Mouse (Mus musculus) common myeloid progenitor, adult 5-6 weeks (primary cell): ENCODE measurements around the gene Rasgef1b. TPM values are rescaled to one million over a fixed set of nuclear protein-coding genes. Genes with fewer than 3 reads are reported as not detected.
A peak's percentile ranks its signal among the peaks of the same experiment; 100 is the strongest.

Source experiments
- ATAC-seq: replicated peaks from 2 replicates; pipeline ENCODE4 v1.8.0; 2016; ENCODE audit warnings: low read depth, mild to moderate bottlenecking, moderate TSS enrichment, inconsistent platforms; ENCODE audit not compliant: poor library complexity, severe bottlenecking
- total RNA-seq: library from RNA; stranded (forward); fragments of 200-1000, 187-1606 nt; gene quantifications from 2 replicates; pipeline ENCODE4 v1.2.3, GENCODE M21; 2017

Rasgef1b gene
- total RNA-seq, 1 experiment from 2014 or later, result 2.4 TPM

DNA sequence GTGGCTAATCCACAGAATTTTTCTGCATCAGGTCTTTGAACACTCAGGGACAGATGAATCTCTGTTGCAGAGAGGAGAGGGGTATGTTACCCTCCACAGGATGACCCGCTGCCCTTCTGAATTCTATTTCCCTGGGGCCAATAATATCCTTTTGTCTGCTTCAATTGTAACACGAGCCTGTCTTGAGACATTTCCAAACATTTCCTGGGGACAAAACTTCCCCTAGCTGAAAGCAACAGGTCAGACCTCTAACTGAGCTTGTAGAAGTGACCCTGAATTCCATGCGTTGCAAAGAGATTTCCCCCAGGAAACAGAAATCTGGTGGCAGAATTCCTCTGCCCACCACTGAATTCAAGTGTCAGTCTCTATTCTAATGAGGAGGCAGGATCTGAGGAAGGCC, 169.1 kb downstream of the Rasgef1b start:
- ATAC-seq, result no peak

DNA sequence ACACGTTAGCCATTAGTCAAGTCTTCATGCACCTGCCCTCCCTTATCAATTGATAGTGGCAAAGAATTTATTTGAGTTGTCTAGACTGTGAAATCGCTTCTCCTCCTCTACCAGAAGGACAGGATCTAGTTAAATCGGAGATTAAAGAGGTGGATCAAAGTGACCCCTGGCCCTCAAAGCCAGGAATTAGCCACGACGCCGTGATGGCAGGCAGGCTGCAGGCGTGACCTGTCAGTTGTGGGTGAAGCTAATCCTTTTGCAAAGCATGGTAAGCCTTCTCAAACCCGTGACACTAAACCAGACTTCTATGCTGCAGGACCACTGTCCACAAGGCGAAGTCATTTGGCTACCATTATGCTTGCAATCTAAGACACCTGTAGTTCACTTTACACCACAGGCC, 170.6 kb downstream of the Rasgef1b start:
- no peak for ATAC-seq

DNA sequence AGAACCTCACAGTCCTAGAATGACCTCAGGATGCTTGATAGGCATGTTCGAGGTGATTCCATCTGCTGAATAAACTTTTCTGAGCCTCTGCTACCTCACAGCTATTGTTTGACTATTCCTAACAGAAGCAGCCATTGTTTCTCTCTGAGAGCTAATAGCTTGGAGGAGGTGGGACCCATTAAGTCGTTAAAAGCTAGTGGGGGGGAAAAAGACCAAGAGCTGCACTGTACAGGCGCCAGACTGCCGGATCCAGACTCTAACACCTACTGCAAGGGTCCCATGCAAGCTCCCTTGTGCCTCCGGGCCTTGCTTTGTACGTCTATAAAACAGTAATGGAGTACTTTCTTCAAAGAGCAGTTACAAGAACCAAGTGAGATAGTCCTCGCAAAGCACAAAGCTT, 176.2 kb downstream of the Rasgef1b start:
- ATAC-seq, result no peak

DNA sequence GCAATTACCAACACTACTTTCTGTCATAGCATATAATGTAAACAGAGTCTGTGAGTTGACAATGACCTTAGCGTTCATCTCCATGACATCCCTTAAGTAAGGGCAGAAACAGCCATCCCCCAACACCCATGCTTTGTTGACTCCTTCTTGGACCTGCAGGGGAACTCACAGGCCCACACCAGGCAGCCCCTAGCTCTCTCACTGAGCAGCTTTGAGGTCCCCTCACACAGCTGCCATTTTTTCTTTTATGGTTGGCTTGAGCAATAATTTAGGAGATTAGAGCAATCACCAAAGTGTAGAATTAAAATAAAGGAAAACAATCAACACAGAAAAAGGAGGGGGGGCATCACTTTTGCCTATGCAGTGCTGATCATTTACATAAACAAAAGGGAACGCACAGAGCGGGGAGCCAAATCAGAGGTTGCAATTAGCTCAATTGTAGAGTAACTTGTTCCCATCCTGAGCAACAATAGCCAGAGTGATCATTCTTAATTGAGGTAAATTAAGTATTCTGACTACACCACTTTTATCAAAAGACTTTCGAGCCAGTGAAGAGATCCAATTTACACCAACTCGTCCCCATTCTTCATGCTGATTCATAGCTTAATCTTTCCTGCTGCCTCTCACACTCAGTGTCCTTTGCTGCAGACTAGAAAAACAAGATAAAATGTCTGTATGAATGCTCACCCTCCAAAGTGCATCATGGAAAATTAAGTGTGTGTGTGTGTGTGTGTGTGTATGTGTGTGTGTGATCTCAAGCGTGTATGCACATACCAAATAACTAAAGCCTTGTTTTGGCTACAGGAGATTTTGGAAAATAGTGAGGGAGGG, 184.0 kb downstream of the Rasgef1b start:
- ATAC-seq, result 0 out of 2 replicates have a peak, but pooled peaks have one; percentile 20

DNA sequence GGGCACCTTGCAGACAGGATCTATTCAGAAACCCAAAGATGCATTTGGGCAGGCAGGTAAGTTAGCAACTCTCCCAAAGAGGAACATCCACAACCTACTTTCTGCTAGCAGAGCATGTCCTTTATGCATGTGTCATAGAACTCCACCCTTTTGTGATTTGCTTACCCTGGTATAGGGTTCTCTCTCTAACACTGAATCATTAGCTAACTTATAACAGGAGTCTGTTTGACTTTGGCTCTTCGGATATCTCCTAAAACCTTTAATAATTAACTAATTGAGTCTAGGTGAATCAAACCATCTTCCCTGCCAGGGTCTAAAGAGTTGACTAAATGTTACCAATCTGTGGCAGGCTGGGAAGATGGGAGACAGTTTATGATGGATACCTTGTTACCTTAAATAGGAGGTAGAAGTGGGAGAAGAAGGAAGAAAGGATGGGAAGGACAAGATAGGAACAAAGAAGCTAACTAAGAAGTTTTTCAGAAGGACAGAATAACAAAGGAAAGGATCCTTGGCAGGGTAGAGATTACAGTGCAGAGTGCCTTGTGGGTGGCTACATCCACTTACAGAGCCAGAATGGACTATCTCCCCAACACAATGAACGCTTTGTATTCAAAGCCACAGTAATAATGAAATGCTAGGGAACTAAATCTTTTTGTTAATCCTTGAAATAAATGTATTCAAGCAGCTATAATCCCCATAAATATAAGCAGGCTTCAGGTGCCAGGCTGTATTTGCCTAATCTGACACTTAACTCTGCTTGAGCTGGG, 186.7 kb downstream of the Rasgef1b start:
- ATAC-seq, result 0 out of 2 replicates have a peak, but pooled peaks have one; percentile 16

DNA sequence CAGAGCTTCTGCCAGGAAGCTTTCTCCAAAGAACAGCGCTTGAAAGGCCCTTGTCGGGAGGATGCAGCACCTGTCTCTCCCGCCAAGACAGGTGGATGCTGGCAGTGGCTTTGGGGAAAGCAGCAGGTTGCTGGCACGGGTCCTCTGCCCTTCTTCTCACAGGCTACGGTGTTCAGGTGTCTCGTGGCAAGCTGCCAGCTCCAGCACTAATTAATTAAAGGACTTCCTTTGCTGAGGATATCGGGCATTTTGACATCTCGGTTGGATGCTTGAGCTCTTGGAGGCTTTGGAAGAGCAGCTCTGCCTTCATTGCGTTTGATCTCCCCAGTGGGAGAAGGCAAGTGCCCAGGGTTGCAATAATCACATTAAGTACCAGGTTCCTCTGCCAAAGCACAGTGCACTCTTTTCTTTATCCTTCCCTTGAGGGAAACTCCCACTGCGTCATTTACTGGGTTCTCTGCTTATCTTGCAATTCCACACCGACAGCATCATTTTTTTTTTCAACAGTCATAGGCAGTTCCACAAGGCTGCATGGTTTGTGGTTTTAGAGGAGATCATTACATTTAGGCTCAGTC, 187.5 kb downstream of the Rasgef1b start:
- peak; percentile 87 for ATAC-seq

DNA sequence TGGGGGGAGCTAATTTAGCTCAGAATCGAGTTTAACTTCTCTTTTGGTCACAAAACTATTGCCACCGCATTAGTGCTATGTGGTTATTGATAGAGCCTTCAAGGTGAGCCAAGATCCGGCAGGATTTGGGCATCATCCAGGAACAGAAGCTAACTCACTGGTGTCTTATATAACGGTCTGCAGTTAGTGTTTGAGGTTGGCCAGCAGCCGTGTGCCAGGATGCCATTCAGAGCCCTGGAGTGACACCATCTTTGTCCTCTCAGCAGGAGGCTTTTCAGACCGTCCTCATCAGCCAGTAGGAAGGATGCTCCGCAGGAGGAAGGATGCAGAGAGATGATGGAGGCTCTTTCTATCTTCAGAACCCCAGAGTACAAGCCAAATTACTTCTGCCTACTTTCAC, 195.4 kb downstream of the Rasgef1b start:
- no peak for ATAC-seq

DNA sequence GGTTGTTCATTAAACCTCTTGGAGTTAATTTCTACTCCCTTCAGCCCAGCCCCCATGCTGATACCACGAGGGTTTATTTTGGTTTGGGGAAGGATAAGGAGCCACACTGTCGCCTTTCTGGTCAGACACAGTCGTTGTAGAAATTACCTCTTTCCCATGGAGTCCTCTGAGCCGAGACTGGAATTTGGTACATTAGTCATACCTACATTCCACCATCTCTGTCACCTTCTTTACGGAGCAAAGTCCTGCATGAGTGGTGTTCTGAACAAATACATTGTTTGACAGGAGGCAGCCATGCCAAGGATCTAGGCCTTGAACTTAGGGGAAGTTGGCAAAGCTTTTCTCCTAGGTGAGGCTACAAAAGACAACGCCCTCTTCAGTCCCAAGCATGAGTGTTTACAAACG, 202.1 kb downstream of the Rasgef1b start:
- no peak for ATAC-seq

DNA sequence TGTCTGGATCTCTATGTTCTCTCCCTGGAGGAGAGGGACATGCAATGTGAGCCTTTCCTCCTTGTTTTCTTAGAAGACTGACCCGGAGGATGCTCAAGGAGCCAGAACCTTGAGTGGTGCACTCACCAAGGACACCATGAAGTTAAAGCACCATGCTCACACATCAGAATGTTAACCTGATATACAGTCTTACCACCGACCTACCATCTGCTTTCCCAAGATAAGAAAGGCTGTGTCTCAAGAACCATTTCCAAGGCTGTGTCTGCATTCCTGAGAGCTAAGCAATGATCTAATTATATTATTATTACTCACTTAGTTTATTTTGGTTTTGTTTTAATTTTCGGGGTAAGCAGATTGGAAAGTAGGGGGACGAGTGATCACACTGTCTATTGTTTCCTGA, 203.2 kb downstream of the Rasgef1b start:
- ATAC-seq, result peak; percentile 82

DNA sequence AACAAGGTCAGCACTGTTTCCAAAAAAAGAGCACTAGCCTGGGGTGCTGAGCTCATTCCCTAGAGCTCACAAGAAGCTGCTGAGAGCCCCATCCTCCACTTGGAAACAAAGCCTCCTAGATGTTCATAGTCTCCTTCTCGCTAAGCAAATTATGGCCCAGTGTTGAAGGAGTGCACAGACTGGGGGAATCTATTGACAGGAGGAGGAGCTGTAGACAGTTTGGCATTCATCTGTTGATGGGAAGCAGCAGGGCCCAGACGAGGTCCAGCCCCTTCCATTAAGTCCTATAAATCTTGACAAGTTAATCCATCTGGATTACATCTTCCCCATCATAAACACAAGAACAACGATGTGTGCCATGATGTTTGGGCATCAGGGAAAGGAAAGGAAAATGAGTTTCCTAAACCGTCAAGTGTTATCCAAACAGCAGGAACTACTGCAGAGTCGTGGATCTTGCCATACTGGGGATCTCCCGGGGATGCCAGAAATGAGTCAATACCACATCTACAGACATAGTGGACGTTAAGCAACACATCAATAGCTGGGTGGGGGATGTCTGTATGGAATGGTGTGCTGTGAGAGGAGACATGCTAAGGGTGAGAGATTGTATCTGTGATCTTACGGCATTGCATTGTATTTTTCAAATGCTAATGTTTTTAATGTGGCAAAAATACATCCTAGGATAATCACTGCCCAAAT, 206.1 kb downstream of the Rasgef1b start:
- no peak for ATAC-seq

DNA sequence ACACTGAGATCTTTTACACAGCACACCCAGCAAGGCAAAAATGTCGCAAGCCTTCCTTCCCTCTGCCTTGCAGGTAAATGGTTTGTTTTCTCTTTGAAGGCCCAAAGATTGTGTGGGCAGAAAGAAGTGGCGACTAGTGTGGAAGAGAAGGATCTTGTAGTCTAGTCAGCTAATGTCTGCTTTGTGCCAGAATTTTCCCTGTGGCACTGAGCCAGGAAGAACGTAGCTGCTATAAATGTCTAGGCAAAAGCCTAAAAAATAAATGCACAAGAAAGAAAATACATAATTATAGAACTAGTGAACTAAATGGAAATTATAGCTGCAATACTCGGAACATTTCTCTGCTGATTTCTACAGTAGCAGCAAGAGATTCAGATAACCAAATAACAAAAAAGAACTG, 207.5 kb downstream of the Rasgef1b start:
- ATAC-seq, result no peak

DNA sequence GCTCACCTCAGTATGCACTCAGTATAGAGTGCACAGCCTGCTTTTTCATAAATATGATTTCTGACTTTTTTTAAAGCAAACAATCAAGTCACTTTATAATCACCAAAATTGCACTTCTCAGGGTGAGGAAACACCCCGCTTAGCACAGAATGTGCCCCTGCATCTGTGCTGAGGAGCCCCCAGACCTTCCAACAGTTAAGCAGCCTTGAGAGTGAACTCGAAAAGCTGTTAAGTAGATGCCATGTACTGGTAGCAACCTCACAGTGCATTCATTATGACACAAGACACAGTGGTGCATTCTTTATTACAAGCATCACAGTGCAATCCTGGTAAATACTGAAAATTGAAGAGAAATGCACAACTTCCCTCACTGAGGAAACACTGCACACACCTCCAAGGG, 209.3 kb downstream of the Rasgef1b start:
- no peak for ATAC-seq

DNA sequence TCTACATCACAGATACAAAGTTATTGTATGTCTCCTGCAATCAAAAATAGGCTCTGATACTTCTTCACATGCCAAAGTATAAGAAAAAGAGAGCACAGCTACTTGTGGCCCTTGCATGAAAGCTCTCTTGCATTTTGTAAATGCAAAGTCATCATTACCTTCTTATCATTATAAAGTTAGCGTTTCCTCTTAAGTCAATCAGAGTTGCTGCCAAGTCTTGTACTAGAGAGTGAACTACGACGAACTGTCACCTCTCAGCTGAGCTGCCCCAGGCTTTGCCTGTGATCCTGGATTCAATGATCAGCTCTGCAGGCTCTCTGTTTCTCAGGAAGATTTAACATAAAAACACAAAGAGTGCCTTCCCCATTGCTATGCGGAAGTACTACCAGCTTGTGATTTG, 209.8 kb downstream of the Rasgef1b start:
- peak; percentile 71 for ATAC-seq

DNA sequence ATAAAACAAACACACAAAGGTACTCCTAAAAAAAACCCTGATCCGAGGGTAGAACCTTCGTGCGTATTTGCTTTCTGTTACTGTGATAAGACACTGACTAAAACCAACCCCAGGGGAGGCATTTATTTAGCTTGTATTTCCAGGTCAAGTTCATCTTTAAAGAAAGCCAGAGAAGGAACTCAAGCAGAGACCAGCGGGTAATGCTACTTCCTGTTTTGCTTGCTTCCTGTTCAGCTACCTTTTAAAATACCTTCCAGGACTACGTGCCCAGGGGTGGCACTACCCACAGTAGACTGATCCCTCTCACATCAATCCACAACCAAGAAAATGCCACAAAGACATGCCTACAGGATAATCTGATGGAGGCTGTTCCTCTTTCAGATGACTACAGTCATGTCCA, 212.7 kb downstream of the Rasgef1b start:
- no peak for ATAC-seq

DNA sequence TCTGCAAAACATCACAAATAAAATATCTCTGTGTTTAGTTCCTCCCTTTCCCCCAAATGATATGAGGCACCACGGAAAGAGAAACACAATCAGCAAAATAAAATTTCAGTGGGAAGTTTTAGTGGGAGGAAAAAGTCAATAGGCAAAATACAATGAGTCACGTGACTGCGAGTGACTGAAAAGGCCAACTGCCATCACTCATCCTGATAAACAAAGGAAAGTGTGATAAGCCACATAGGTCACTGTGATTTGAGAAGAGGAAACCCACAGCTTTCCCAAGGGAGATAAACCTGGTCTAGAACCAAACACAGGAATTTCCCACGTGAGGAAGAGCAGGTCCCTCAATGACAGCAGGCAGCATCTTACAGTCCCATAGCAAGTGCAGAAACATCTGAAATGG, 213.1 kb downstream of the Rasgef1b start:
- ATAC-seq, result no peak

DNA sequence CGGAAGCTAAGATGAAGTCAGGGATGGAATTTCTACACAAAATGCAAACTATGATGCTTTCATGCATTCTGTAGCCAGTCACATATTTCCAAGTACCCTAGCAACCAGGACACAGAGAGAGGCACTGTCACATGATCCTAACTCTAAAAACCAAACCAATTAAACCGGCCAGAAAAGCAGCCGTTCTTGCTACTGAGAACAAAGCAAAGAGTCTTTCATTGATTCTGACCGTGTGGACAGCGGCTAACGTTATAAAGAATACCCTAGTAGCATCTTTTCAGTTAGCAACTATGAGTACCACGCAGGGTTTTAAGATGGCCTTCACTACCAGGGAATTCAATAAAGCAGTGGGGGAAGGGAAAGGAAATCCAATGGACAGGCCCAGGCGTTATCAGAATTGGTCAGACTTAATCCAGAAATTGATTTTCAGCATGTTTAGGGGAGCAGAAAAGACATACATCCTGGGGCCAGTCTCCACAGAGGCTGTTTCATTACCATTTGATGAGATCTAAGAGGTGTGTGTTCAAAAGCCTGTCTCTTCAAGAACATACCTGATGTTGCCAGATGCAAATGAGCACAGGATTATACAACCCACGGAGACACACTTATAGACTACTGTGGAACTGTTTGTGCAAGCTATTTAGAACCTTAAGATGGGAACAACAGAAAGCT, 215.5 kb downstream of the Rasgef1b start:
- ATAC-seq, result no peak

DNA sequence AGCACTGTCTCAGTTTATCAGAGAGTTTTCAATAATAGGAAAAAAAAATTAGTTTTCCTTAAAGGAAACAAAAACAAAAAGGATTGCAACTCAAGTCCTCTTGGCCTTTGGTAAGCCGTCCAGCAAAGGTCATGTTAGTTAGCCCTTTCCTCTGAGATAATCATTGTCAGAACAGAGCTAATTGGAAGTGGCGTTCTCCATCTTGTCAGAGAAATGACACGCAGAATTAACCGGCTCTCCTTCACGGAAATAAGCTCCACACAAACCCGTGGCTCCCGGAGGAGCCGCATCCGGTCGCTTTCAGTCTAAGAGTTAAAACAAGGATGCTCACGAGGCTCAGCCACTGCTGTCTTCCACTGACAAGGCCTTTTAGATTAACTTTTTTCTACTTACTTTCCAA, 217.8 kb downstream of the Rasgef1b start:
- no peak for ATAC-seq

DNA sequence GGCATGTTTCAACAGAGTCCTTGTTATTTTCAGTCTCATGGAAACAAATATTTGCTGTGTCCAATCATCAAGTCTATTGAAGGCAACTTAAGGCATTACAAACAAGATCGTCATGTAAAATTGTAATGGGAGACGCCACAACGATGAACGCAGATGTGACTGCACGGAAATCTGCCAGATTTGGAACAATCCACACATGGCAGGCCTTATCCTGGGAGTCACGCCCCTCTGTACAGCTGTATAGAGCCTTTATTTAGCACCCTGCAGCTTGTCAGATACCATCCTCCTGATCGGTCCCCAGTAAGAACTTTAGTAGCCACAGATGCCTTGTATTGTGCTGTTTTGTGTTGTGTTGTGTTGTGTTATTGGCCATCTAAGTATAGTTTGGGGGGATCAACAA, 222.8 kb downstream of the Rasgef1b start:
- ATAC-seq, result no peak

DNA sequence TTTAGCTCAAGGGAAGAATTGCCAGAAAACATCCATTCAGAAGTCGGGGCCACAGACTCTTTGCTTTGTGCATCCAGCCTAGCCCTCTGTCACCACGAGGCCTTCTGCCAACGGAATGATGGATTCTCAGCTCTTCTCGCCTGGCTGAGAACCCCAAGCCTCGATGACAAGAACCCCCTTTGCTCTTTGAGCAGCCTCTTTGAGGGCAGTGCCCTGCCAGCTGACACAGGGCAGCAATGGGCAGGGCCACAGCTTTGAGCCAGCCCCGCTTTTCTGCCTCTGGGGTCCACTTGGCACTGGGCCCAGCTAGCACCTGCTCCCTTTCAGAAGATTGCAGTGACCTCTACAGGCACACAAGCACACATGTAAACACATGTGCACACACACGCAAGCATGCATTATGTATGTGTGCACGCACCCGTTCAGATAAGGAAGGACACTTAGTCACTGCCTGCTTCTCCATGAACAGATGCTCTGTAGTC, 224.5 kb downstream of the Rasgef1b start:
- no peak for ATAC-seq

DNA sequence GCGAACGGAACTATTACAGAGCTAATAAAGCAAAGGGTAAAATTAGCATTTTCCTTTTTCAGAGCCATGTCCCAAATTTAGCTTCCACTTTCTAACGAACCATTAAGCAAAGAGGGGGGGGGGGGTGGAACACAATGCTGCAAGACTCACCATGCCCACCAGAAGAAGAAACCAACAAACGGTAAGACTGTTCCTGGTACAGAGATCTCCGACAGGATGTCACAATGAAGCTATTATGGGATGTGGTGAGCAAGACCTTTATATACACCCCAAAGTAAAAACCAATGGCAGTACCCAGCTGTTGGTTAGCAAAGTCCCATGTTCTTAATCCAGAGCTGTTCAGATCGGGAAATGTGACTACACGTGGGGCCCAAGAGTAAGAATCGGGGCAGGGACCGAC, 226.2 kb downstream of the Rasgef1b start:
- peak; percentile 67 for ATAC-seq
